Mouse (Mus musculus): ENCODE results near the gene Gsdme.

DNA sequence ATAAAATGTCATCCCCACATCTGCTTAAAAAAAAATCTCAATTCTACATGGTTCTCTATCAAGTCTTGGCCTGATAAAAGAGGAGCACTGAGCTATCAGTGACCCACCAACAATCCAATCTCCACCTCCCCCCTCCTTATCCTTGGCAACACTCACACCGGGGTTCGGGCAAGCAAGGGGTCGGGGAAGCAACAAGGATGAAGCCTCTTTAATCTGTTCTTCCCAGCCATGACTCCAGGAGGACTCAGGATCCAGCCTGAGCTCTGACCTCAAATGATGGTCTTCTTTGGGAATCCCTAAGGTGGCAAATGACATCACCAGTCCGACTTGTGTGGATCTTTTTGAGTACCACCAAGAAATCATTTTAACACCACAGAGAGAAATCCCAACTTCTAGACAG is 15.9 kb downstream of the Gsdme start:
- TF ChIP-seq EP300 (optimal IDR thresholded peaks at IDR 0.05) = no peak
- no peak for TF ChIP-seq CTCF (IDR thresholded peaks at IDR 0.05; ENCODE audit: low read depth)

All from stomach, postnatal 0 days (tissue).